Mouse (Mus musculus) adrenal gland, postnatal 25 days (tissue): ENCODE results near the gene A730009L09Rik. TPM values are rescaled to one million over a fixed set of nuclear protein-coding genes. Genes with fewer than 3 reads are reported as not detected.

ENCODE experiments used
- DNase-seq: peaks from one replicate; pipeline ENCODE4 v3.0.0; 2021; ENCODE audit warnings: mixed read lengths
- total RNA-seq: library from RNA; stranded (reverse); gene quantifications from 2 replicates; pipeline ENCODE4 v1.2.3, GENCODE M21; 2021

A730009L09Rik gene
- total RNA-seq, 1 experiment from 2014 or later = not detected

DNA sequence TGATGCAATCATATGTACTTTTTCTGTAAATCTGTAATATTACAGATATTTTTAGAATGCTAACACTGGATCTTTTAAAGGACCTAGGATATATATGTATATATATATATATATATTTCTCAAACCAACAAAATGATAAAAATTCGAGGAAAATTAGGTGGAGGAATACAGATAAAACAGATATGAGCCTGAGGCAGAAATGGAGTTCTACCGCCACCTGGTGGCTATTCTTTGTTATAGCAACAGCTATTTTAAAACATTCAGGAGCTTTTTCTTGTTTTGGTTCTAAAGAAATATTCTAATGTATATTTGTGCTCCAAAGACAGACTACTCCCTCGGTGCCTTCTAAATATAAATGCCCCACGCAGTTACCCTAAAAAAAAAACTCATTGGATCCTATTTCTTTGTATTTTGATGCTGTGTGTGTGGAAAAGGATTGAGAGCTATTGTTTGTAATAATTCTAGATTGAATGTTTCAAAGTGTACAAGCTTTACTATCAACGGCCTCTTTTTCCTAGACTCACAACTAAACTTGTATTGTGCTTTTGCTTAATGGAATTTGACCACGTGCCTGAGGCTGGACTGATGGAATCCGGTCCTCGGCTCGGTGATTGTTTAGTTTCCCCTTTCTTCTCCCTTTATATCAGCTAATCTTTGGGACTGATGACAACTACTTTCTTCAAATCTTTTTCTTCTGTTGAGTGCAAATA lies 44.8 kb downstream of the A730009L09Rik start:
- peak; percentile 8 for DNase-seq

DNA sequence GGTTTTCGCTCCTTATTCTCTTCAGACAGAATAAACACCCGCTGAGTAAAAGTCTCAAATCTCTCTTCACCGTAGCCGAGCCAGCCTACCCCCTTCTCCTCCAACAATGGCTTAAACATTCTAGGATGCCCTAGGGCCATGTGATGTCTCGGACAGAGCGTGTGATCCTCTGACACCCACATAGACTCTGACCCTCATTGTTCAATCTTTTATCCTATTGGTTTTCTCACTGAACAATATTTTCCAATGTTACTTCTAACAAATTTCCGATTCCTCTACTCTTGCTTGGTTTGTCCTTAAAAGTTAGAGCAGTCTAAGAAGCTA lies 45.3 kb downstream of the A730009L09Rik start:
- no peak for DNase-seq

Other genes with a start within 250 kb of the A730009L09Rik start
- 41.4 and 43.5 TPM in 2 replicates for gene Mrpl39, start 220.6 kb downstream of the A730009L09Rik start, total RNA-seq